Mouse (Mus musculus): ENCODE results near the gene S1pr1. TPM values are rescaled to one million over a fixed set of nuclear protein-coding genes. Genes with fewer than 3 reads are reported as not detected.

S1pr1 gene
- total and polyA plus RNA-seq, 3 experiments: 0.26 to 5.0 (median 2.6) TPM

DNA sequence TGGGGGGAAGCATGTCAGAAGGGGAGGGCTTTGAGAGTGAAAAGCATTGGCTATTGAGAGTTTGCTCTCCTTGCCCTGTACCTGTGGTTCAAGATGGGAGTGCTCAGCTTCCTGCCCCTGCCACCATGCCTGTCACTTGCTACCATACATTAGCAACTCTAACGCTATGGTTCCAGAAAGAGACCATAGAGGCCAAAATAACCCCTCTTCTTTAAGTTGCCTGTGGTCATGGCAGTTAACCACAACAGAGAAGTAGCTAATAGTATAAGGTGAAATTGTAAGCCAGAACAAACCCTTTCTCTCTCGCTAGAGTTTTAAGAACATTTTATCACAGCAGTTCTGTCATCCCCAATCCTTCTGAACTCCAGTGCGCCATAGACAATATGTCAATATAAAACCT, 35.5 kb upstream of the S1pr1 start:
- no peak for ATAC-seq (ENCODE audit: extremely low read depth, insufficient number of reproducible peaks, low FRiP score, poor library complexity, severe bottlenecking)
- Histone ChIP-seq H3K36me3 (replicated peaks) (no peaks in the 10 kb centered on the region), H3K4me3 (ENCODE audit: low read depth, low read length) (no peak overlapping the region), H3K4me1 (ENCODE audit: insufficient read depth, low read depth, low read length) (no peaks in the 10 kb centered on the region), H3K9me3 (replicated peaks) (no peaks in the 10 kb centered on the region), H3K27me3 (ENCODE audit: insufficient read depth, low read length) (peaks cover 14% of the 10 kb centered on the region)
- TF ChIP-seq GATA1 (IDR thresholded peaks at IDR 0.05; ENCODE audit: borderline replicate concordance, low read length): no peak
- TF ChIP-seq CTCF (IDR thresholded peaks at IDR 0.05; ENCODE audit: low read depth, low read length): no peak
- no peak for TF ChIP-seq TAL1 (conservative IDR thresholded peaks at IDR 0.05; ENCODE audit: low read depth, low read length)
- TF ChIP-seq POLR2AphosphoS5 (IDR thresholded peaks at IDR 0.05; ENCODE audit: insufficient replicate concordance, low read depth, low read length): no peak
- no peak for TF ChIP-seq GATA2 (IDR thresholded peaks at IDR 0.05; ENCODE audit: borderline replicate concordance, low read depth, low read length)
- no peak for DNase-seq (ENCODE audit: low spot score)

GRCm38 (mm10) chr3:115748289-115748989, 33.6 kb upstream of the S1pr1 start:
- DNase-seq (ENCODE audit: low spot score) (no peak), ATAC-seq (ENCODE audit: extremely low read depth, insufficient number of reproducible peaks, low FRiP score, poor library complexity, severe bottlenecking) (no peak)
- TF ChIP-seq TAL1 (conservative IDR thresholded peaks at IDR 0.05; ENCODE audit: low read depth, low read length): no peak
- TF ChIP-seq CTCF (IDR thresholded peaks at IDR 0.05; ENCODE audit: low read depth, low read length): no peak
- TF ChIP-seq GATA2 (IDR thresholded peaks at IDR 0.05; ENCODE audit: borderline replicate concordance, low read depth, low read length): no peak
- TF ChIP-seq GATA1 (IDR thresholded peaks at IDR 0.05; ENCODE audit: borderline replicate concordance, low read length): no peak
- no peak for TF ChIP-seq POLR2AphosphoS5 (IDR thresholded peaks at IDR 0.05; ENCODE audit: insufficient replicate concordance, low read depth, low read length)
- Histone ChIP-seq H3K27me3 (ENCODE audit: insufficient read depth, low read length) (peaks cover 18% of the 10 kb centered on the region), H3K4me3 (ENCODE audit: low read depth, low read length) (no peak overlapping the region), H3K9me3 (replicated peaks) (no peaks in the 10 kb centered on the region), H3K4me1 (ENCODE audit: insufficient read depth, low read depth, low read length) (no peaks in the 10 kb centered on the region), H3K36me3 (replicated peaks) (no peaks in the 10 kb centered on the region)

- ATAC-seq (ENCODE audit: extremely low read depth, insufficient number of reproducible peaks, low FRiP score, poor library complexity, severe bottlenecking) (no peak), DNase-seq (ENCODE audit: low spot score) (no peak)
- Histone ChIP-seq H3K4me1 (ENCODE audit: insufficient read depth, low read depth, low read length) (no peaks in the 10 kb centered on the region), H3K36me3 (replicated peaks) (no peaks in the 10 kb centered on the region), H3K27me3 (ENCODE audit: insufficient read depth, low read length) (peaks cover 16% of the 10 kb centered on the region), H3K4me3 (ENCODE audit: low read depth, low read length) (no peak overlapping the region), H3K9me3 (replicated peaks) (no peaks in the 10 kb centered on the region)
- TF ChIP-seq TAL1 (conservative IDR thresholded peaks at IDR 0.05; ENCODE audit: low read depth, low read length): no peak
- no peak for TF ChIP-seq GATA1 (IDR thresholded peaks at IDR 0.05; ENCODE audit: borderline replicate concordance, low read length)
- TF ChIP-seq POLR2AphosphoS5 (IDR thresholded peaks at IDR 0.05; ENCODE audit: insufficient replicate concordance, low read depth, low read length): no peak
These were observed 31.6 kb upstream of the S1pr1 start for GRCm38 (mm10) chr3:115746511-115746910.

DNA sequence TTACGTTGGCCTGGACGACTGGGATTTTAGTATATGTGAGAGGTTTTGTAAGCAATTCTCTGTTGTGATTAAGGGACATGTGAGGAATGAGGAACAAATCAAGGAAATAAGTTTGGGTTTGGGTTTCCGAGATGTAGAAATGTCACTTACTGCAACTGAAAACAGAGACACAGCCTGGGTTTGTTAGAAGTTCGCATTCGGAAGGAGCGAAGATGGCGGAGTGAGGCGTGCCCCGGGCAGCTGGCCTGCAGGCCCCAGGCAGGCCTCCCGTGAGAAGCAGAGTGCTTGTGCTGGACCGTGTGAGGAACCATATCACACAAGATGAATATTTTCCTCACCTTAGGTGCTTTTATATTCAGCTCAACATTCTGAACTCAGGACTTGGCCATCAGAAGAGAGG, 30.2 kb upstream of the S1pr1 start:
- Histone ChIP-seq H3K36me3 (replicated peaks) (no peaks in the 10 kb centered on the region), H3K4me1 (ENCODE audit: insufficient read depth, low read depth, low read length) (no peaks in the 10 kb centered on the region), H3K4me3 (ENCODE audit: low read depth, low read length) (no peak overlapping the region), H3K9me3 (replicated peaks) (no peaks in the 10 kb centered on the region), H3K27me3 (ENCODE audit: insufficient read depth, low read length) (peaks cover 16% of the 10 kb centered on the region)
- no peak for DNase-seq (ENCODE audit: low spot score)
- no peak for ATAC-seq (ENCODE audit: extremely low read depth, insufficient number of reproducible peaks, low FRiP score, poor library complexity, severe bottlenecking)
- TF ChIP-seq GATA2 (IDR thresholded peaks at IDR 0.05; ENCODE audit: borderline replicate concordance, low read depth, low read length) (no peak), CTCF (IDR thresholded peaks at IDR 0.05; ENCODE audit: low read depth, low read length) (no peak), GATA1 (IDR thresholded peaks at IDR 0.05; ENCODE audit: borderline replicate concordance, low read length) (no peak), POLR2AphosphoS5 (IDR thresholded peaks at IDR 0.05; ENCODE audit: insufficient replicate concordance, low read depth, low read length) (no peak), TAL1 (conservative IDR thresholded peaks at IDR 0.05; ENCODE audit: low read depth, low read length) (no peak)

DNA sequence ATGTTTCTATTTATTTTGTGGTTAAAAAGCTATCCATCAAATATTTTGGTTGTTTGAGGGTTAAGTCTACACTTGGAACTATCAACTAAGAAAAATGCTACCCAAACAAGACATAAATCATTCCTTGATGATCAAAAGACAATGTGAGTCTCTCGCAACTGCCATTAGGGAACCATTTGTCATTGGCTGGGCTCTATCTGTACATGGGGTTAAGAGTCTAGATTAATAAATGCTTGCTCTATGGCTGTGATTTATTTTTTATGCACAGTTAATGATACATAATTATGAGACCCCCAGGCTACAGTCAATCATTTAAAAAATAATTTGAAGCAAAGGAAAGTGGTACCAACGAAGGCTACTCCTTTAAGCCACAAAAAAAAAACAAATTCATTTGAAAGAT, 23.7 kb upstream of the S1pr1 start:
- Histone ChIP-seq H3K4me1 (ENCODE audit: insufficient read depth, low read depth, low read length) (no peaks in the 10 kb centered on the region), H3K4me3 (ENCODE audit: low read depth, low read length) (no peak overlapping the region), H3K36me3 (replicated peaks) (no peaks in the 10 kb centered on the region), H3K9me3 (replicated peaks) (no peaks in the 10 kb centered on the region), H3K27me3 (ENCODE audit: insufficient read depth, low read length) (peaks cover 12% of the 10 kb centered on the region; the same call in 1 of the 2 replicates)
- TF ChIP-seq CTCF (IDR thresholded peaks at IDR 0.05; ENCODE audit: low read depth, low read length): no peak
- ATAC-seq (ENCODE audit: extremely low read depth, insufficient number of reproducible peaks, low FRiP score, poor library complexity, severe bottlenecking) (no peak), DNase-seq (ENCODE audit: low spot score) (no peak)

GRCm38 (mm10) chr3:115737785-115738318, 23.0 kb upstream of the S1pr1 start:
- no peak for DNase-seq (ENCODE audit: low spot score)
- no peaks in the 10 kb centered on the region for H3K9me3 ChIP-seq (replicated peaks)
- TF ChIP-seq CTCF (IDR thresholded peaks at IDR 0.05; ENCODE audit: low read depth, low read length) (no peak), GATA2 (IDR thresholded peaks at IDR 0.05; ENCODE audit: borderline replicate concordance, low read depth, low read length) (no peak), POLR2AphosphoS5 (IDR thresholded peaks at IDR 0.05; ENCODE audit: insufficient replicate concordance, low read depth, low read length) (no peak), GATA1 (IDR thresholded peaks at IDR 0.05; ENCODE audit: borderline replicate concordance, low read length) (no peak), TAL1 (conservative IDR thresholded peaks at IDR 0.05; ENCODE audit: low read depth, low read length) (no peak)
- H3K27me3 ChIP-seq (ENCODE audit: insufficient read depth, low read length): peaks cover 12% of the 10 kb centered on the region; the same call in 1 of the 2 replicates
- no peak overlapping the region for H3K4me3 ChIP-seq (ENCODE audit: low read depth, low read length)
- no peaks in the 10 kb centered on the region for H3K36me3 ChIP-seq (replicated peaks)
- no peaks in the 10 kb centered on the region for H3K4me1 ChIP-seq (ENCODE audit: insufficient read depth, low read depth, low read length)
- no peak for ATAC-seq (ENCODE audit: extremely low read depth, insufficient number of reproducible peaks, low FRiP score, poor library complexity, severe bottlenecking)
